8 mouse cellular contexts compared by ENCODE assay signal in the genomic region with DNA sequence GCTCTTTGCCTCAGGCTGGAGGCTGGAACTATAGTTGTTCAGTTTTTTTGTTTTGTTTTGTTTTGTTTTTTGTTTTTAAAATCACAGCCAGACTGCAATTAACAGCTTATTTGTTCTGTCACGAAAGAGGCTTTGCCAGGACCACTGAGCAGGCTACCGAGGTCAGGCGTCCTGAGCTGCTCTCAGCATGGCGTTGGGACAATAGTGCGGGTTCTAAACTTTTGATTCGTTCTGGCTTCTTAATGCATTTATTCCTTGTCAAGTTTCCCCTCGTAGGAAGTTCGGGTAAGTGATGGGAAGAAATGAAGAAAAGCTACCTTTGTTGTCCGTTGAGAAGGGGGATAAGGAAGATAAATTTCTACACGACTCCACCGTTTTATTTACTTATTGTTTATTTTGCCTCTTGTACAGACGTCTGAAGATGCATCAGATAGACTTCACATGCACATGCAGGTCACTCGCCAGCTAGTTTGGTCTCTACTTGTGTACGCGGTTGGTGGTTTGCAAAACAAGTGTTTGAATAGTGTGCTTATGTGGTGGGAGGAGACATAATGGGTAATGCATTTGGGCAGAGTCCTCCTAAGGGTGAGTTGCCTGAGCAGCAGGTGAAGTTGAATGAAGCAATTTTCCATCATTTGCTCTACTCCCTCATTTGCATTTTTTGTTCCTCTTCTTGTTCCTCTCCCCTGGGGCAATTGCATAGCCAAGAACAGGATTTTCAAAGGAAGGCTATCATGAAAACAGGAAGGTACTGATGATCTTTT. TPM values are rescaled to one million over a fixed set of nuclear protein-coding genes. Genes with fewer than 3 reads are reported as not detected.
DNase-seq lines count a peak whose midpoint lies in the region; ATAC-seq and TF ChIP-seq lines count a peak whose summit lies in the region.

No protein-coding gene starts in this region.

- H3K27ac ChIP-seq in heart, postnatal 0 days (ENCODE audit: low read depth) = no peak overlapping the region
- H3K27ac ChIP-seq in forebrain, embryonic 15.5 days (replicated peaks) = peak overlapping the region; percentile 93
- peak overlapping the region; percentile 92 for H3K27ac ChIP-seq in midbrain, embryonic 12.5 days (replicated peaks)

- peaks cover 5% of the 10 kb centered on the region; the same call in 1 of the 2 replicates for H3K4me1 ChIP-seq in heart, postnatal 0 days (ENCODE audit: control insufficient read depth, insufficient read depth)
- peaks cover 40% of the 10 kb centered on the region for H3K4me1 ChIP-seq in forebrain, embryonic 15.5 days
- peaks cover 22% of the 10 kb centered on the region; the same call in 1 of the 2 replicates for H3K4me1 ChIP-seq in midbrain, embryonic 12.5 days

- no peak for DNase-seq in heart, postnatal 0 days (ENCODE audit: low spot score)
- no peak for DNase-seq in heart, adult 18-20 months
- DNase-seq in brain, embryonic 14.5 days (ENCODE audit: low read depth) = peak; percentile 75
- DNase-seq in c-Kit-positive CD71-positive TER-119-positive erythroid progenitor cells, embryonic 14.5 days (ENCODE audit: low spot score) = no peak
- DNase-seq in urinary bladder, postnatal 36 days (ENCODE audit: low spot score in 2 of 2) = no peak
- DNase-seq in thymus, postnatal 0 days (ENCODE audit: low spot score) = no peak

- no peak for TF ChIP-seq EP300 in heart, postnatal 0 days (IDR thresholded peaks at IDR 0.05; ENCODE audit: low read depth)

- no peaks in the 10 kb centered on the region for H3K36me3 ChIP-seq in heart, postnatal 0 days (replicated peaks; ENCODE audit: control insufficient read depth, insufficient read depth, low read length)
- no peaks in the 10 kb centered on the region for H3K36me3 ChIP-seq in forebrain, embryonic 15.5 days
- no peaks in the 10 kb centered on the region for H3K36me3 ChIP-seq in midbrain, embryonic 12.5 days

- no peak for TF ChIP-seq CTCF in heart, postnatal 0 days (IDR thresholded peaks at IDR 0.05; ENCODE audit: low read depth)
- TF ChIP-seq CTCF in brain, embryonic 14.5 days (IDR thresholded peaks at IDR 0.05; ENCODE audit: borderline replicate concordance, extremely low read depth, insufficient read depth, insufficient read length) = no peak

- H3K4me2 ChIP-seq in heart, postnatal 0 days (ENCODE audit: low read depth, low read length) = peak overlapping the region; percentile 91
- H3K4me2 ChIP-seq in forebrain, embryonic 15.5 days (replicated peaks) = peak overlapping the region; percentile 65
- H3K4me2 ChIP-seq in midbrain, embryonic 12.5 days (replicated peaks) = peak overlapping the region; percentile 64

- WGBS in heart, postnatal 0 days = 9% methylated on average over 15 of the region's 15 CpGs
- WGBS in forebrain, embryonic 15.5 days = 2% methylated on average over 15 of the region's 15 CpGs
- WGBS in midbrain, embryonic 12.5 days = under 1% methylated on average over 15 of the region's 15 CpGs

- no peak for ATAC-seq in heart, postnatal 0 days (ENCODE audit: insufficient read depth, low read depth)
- peak; percentile 23 for ATAC-seq in forebrain, embryonic 15.5 days (replicated peaks)
- ATAC-seq in midbrain, embryonic 12.5 days (ENCODE audit: low FRiP score, low read depth) = peak; percentile 51

- H3K27me3 ChIP-seq in heart, postnatal 0 days (ENCODE audit: control insufficient read depth, insufficient read depth, low read length) = peaks cover 37% of the 10 kb centered on the region
- no peaks in the 10 kb centered on the region for H3K27me3 ChIP-seq in forebrain, embryonic 15.5 days
- no peaks in the 10 kb centered on the region for H3K27me3 ChIP-seq in midbrain, embryonic 12.5 days

- peak overlapping the region; percentile 51 for H3K4me3 ChIP-seq in heart, postnatal 0 days (ENCODE audit: low read depth, low read length)
- peak overlapping the region; percentile 85 for H3K4me3 ChIP-seq in forebrain, embryonic 15.5 days
- H3K4me3 ChIP-seq in midbrain, embryonic 12.5 days = peak overlapping the region; percentile 66

- no peaks in the 10 kb centered on the region for H3K9me3 ChIP-seq in heart, postnatal 0 days (replicated peaks; ENCODE audit: control insufficient read depth, low read length)
- no peaks in the 10 kb centered on the region for H3K9me3 ChIP-seq in forebrain, embryonic 15.5 days
- no peaks in the 10 kb centered on the region for H3K9me3 ChIP-seq in midbrain, embryonic 12.5 days

- H3K9ac ChIP-seq in heart, postnatal 0 days (replicated peaks; ENCODE audit: low read depth, low read length) = no peak overlapping the region
- H3K9ac ChIP-seq in forebrain, embryonic 15.5 days (replicated peaks) = peak overlapping the region; percentile 88
- H3K9ac ChIP-seq in midbrain, embryonic 12.5 days (replicated peaks) = peak overlapping the region; percentile 75

- no peak for TF ChIP-seq POLR2A in brain, embryonic 14.5 days (IDR thresholded peaks at IDR 0.05; ENCODE audit: borderline replicate concordance, extremely low read depth, insufficient read depth, insufficient read length, poor library complexity, severe bottlenecking)

RNA-seq across cellular contexts. Expression of gene Adgrb3, which starts 1.4 kb away (rescaled TPM):
- 2.9 TPM in 1 of 2 replicates, not detected in the other for total RNA-seq in heart, postnatal 0 days (2014; rRNA removed; ENCODE audit: low replicate concordance)
- polyA plus RNA-seq in heart, postnatal 0 days (2015; fragmentation: Nextera tagmentation; extraction: Ambion mirVana) = 0.07 and 0.10 TPM in 2 replicates
- total RNA-seq in heart, adult 18-20 months (2021) = not detected
- 35.7 and 47.2 TPM in 2 replicates for polyA plus RNA-seq in brain, embryonic 14.5 days (2012; rRNA removed)
- polyA plus RNA-seq in forebrain, embryonic 15.5 days (2015; fragmentation: Nextera tagmentation; extraction: Ambion mirVana) = 41.1 and 45.9 TPM in 2 replicates
- 22.0 and 23.7 TPM in 2 replicates for polyA plus RNA-seq in midbrain, embryonic 12.5 days (2016; fragmentation: Nextera tagmentation; extraction: Ambion mirVana)
- 0.10 TPM in 1 of 2 replicates, not detected in the other for polyA plus RNA-seq in thymus, postnatal 0 days (2015; fragmentation: Nextera tagmentation; extraction: Ambion mirVana)

Comparison
In these comparisons a context has a peak if more than half of its experiments do, and no peak if none do; other contexts are left out.
1. RNA of gene Adgrb3, which starts 1.4 kb away (polyA plus RNA-seq): 35.7 to 47.2 TPM in brain, embryonic 14.5 days, 41.1 to 45.9 TPM in forebrain, embryonic 15.5 days and 22.0 to 23.7 TPM in midbrain, embryonic 12.5 days; 0.10 TPM in thymus, postnatal 0 days and 0.07 to 0.10 TPM in heart, postnatal 0 days; every median in the first group is over 10 times any median in the second.
2. Peak in every context shown above with its lines, with median percentiles within 50 percentile points of each other: H3K4me2 ChIP-seq and H3K4me3 ChIP-seq.